Mouse (Mus musculus) lung, postnatal 0 days (tissue): Measurements from ENCODE around the gene Olfr920.

Source experiments
- CTCF ChIP-seq: IDR thresholded peaks from 2 replicates; pipeline ENCODE4 v1.5.1; 2016; ENCODE audit warnings: antibody characterized with exemption, mild to moderate bottlenecking
- EP300 ChIP-seq: IDR thresholded peaks from 2 replicates; pipeline ENCODE4 v1.6.1; 2016; ENCODE audit warnings: antibody characterized with exemption, mild to moderate bottlenecking, control low read depth

- TF ChIP-seq CTCF (no peak), EP300 (no peak)
Observed at GRCm38 (mm10) chr9:38751999-38752398, at the start of gene Olfr920.
